Mouse (Mus musculus) embryonic facial prominence, embryonic 15.5 days (tissue): ENCODE results near the gene Grm3. TPM values are rescaled to one million over a fixed set of nuclear protein-coding genes. Genes with fewer than 3 reads are reported as not detected.

Source experiments
- ATAC-seq: fragments of 200-750 bp; cut with Nextera tagmentation; 2 replicates; pipeline ENCODE4 v1.8.0; 2017; ENCODE audit warnings: low read depth, moderate TSS enrichment; ENCODE audit not compliant: insufficient number of reproducible peaks, low FRiP score, low TSS enrichment
- H3K27ac ChIP-seq: fragments of 300-500 bp; sonication (generic); replicated peaks from 2 replicates; pipeline ENCODE4 v1.5.1; 2015; ENCODE audit warnings: mild to moderate bottlenecking, inconsistent platforms
- H3K27me3 ChIP-seq: fragments of 300-500 bp; sonication (generic); 2 replicates; pipeline ENCODE4 v1.6.1; 2015; ENCODE audit warnings: inconsistent platforms
- H3K36me3 ChIP-seq: fragments of 300-500 bp; sonication (generic); 2 replicates; pipeline ENCODE4 v1.6.1; 2015; ENCODE audit warnings: mild to moderate bottlenecking, inconsistent platforms
- H3K4me1 ChIP-seq: fragments of 300-500 bp; sonication (generic); 2 replicates; pipeline ENCODE4 v1.6.1; 2015; ENCODE audit warnings: inconsistent platforms
- H3K4me2 ChIP-seq: fragments of 300-500 bp; sonication (generic); replicated peaks from 2 replicates; pipeline ENCODE4 v1.6.1; 2015; ENCODE audit warnings: mild to moderate bottlenecking, inconsistent platforms
- H3K4me3 ChIP-seq: fragments of 300-500 bp; sonication (generic); replicated peaks from 2 replicates; pipeline ENCODE4 v1.5.1; 2015; ENCODE audit warnings: mild to moderate bottlenecking, inconsistent platforms
- H3K9ac ChIP-seq: fragments of 300-500 bp; sonication (generic); 2 replicates; pipeline ENCODE4 v1.6.1; 2015; ENCODE audit warnings: inconsistent platforms
- H3K9me3 ChIP-seq: fragments of 300-500 bp; sonication (generic); replicated peaks from 2 replicates; pipeline ENCODE4 v1.6.1; 2016; ENCODE audit warnings: inconsistent platforms
- WGBS: fragments of 180-500 bp; shearing (Covaris S2); methylation state at CpG from one replicate; pipeline ENCODE4 v1.1.7; 2015; 5-methylcytosine and 5-hydroxymethylcytosine counted together
- polyA plus RNA-seq: library from polyadenylated mRNA; unstranded; fragments of >200 nt; fragmentation: Nextera tagmentation; extraction: Ambion mirVana; gene quantifications from 2 replicates; pipeline ENCODE4 v1.2.1, GENCODE M21; 2015

The Grm3 gene
- polyA plus RNA-seq, 1 experiment from 2014 or later, result 0.27 TPM

- ATAC-seq, result no peak
- Histone ChIP-seq H3K27ac (no peak overlapping the region), H3K4me3 (no peak overlapping the region), H3K36me3 (no peaks in the 10 kb centered on the region), H3K4me1 (no peaks in the 10 kb centered on the region), H3K9ac (no peak overlapping the region), H3K4me2 (no peak overlapping the region), H3K9me3 (no peaks in the 10 kb centered on the region), H3K27me3 (no peaks in the 10 kb centered on the region)
- 63% methylated on average over 3 of the region's 3 CpGs for WGBS
Measured at GRCm38 (mm10) chr5:9477587-9477986, 247.4 kb downstream of the Grm3 start.

- Histone ChIP-seq H3K27me3 (no peaks in the 10 kb centered on the region), H3K4me2 (no peak overlapping the region), H3K27ac (no peak overlapping the region), H3K36me3 (no peaks in the 10 kb centered on the region), H3K9ac (no peak overlapping the region), H3K4me1 (no peaks in the 10 kb centered on the region), H3K9me3 (no peaks in the 10 kb centered on the region), H3K4me3 (no peak overlapping the region)
- ATAC-seq, result no peak
- WGBS, result 88% methylated on average over 2 of the region's 2 CpGs
Measured at GRCm38 (mm10) chr5:9453298-9453697, 271.7 kb downstream of the Grm3 start.

GRCm38 (mm10) chr5:9449570-9449969 lies 275.4 kb downstream of the Grm3 start:
- Histone ChIP-seq H3K4me2 (no peak overlapping the region), H3K9me3 (no peaks in the 10 kb centered on the region), H3K36me3 (no peaks in the 10 kb centered on the region), H3K4me1 (no peaks in the 10 kb centered on the region), H3K27me3 (no peaks in the 10 kb centered on the region), H3K4me3 (no peak overlapping the region), H3K9ac (no peak overlapping the region), H3K27ac (no peak overlapping the region)
- no peak for ATAC-seq
- WGBS, result 67% methylated on average over 5 of the region's 5 CpGs

- 82% methylated on average over 6 of the region's 6 CpGs for WGBS
Measured at GRCm38 (mm10) chr5:9448931-9449330, 276.0 kb downstream of the Grm3 start.

GRCm38 (mm10) chr5:9446146-9446545 lies 278.8 kb downstream of the Grm3 start:
- H3K36me3 ChIP-seq, result no peaks in the 10 kb centered on the region
- H3K27me3 ChIP-seq, result no peaks in the 10 kb centered on the region
- H3K4me2 ChIP-seq, result no peak overlapping the region
- H3K27ac ChIP-seq, result no peak overlapping the region
- H3K4me3 ChIP-seq, result no peak overlapping the region
- H3K9me3 ChIP-seq, result no peaks in the 10 kb centered on the region
- no peaks in the 10 kb centered on the region for H3K4me1 ChIP-seq
- no peak overlapping the region for H3K9ac ChIP-seq
- no peak for ATAC-seq
- WGBS, result 0% methylated on average over 1 of the region's 1 CpGs

More at GRCm38 (mm10) chr5:9448931-9449330, 276.0 kb downstream of the Grm3 start:
- Histone ChIP-seq H3K36me3 (no peaks in the 10 kb centered on the region), H3K9me3 (no peaks in the 10 kb centered on the region), H3K9ac (no peak overlapping the region), H3K27me3 (no peaks in the 10 kb centered on the region), H3K27ac (no peak overlapping the region), H3K4me1 (no peaks in the 10 kb centered on the region), H3K4me2 (no peak overlapping the region), H3K4me3 (no peak overlapping the region)
- no peak for ATAC-seq
